Mouse (Mus musculus): ENCODE results near the gene Usp48.
"Not testable (repeated sequence)": the region's sequence is repeated elsewhere in the genome, so short reads cannot be mapped to it uniquely, and the experiment has no call there.

Usp48 gene

DNA sequence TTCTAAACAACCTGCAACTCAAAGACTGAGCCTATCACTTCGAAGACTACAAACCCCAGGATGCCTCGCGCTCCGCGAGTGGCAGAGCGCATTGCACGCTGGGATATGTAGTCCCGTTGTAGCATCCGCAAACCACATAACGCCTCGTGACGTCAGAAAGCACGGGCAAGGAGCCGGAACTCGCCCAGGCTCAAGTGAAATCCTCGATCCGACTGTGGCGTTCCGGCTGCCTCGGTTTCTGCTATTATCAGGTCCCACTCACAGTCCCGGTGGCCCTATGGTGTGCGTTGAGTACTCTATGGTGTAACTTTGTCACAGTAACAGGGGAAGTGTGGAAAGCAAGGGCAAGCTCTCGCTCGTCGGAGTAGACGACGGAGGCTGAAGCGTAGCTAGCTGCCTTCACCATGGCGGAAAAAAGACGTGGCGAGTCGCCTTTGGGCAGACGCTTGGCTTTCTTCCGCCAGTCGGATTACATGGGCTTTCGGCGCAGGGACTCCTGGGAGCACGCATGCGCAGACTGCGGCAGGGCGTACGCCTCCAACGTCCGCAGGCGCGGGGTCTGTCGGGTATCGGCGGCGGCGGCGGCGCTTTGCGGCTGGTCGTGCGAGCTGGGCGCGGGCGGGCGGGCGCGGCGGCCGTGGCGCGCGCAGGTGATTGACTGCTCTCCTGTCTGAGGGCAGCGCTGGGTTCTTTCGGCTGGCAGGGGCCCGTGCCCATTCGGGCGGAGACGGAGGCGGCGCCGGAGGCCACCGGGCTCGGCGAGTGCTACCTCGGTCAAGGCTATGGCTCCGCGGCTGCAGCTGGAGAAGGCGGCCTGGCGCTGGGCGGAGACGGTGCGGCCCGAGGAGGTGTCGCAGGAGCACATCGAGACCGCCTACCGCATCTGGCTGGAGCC, at the start of gene Usp48:
TSS of gene Usp48 (plus strand) at position 155 of the 895 bp plus-strand sequence.
- DNase-seq (ENCODE audit: low read depth): peak; percentile 98

GRCm38 (mm10) chr4:137545568-137545967, 48.0 kb upstream of the Usp48 start:
- DNase-seq (ENCODE audit: low read depth): no peak

- DNase-seq (ENCODE audit: low read depth): peak; percentile 58
These were observed 47.5 kb upstream of the Usp48 start for GRCm38 (mm10) chr4:137546003-137546525.

- no peak for DNase-seq (ENCODE audit: low read depth)
These were observed 40.1 kb upstream of the Usp48 start for GRCm38 (mm10) chr4:137553466-137553865.

DNA sequence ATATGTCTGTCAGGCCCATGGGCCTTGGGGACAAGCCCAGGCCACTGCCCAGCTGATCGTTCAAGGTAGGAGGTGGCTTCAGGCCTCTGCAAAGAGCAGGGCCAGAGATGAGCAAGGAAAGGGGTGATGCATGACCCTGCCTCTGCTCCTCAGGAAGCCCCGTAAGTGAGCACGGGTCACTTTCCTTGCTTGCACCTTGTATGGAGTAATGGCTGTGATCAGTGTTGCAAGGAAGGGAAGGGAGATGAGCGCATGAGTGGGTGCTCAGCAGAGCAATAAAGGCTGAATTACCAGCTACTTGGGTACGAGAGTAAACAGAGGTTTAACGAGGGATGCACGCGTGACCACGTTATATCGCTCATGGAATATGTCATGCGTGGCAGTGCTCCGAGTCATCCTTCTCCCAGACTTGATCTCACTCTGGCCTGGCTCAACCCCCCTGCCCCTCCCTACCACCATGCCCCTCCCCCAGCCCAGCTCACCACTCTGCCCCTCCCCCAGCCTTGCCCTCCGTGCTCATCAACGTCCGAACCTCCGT, 36.8 kb upstream of the Usp48 start:
- DNase-seq (ENCODE audit: low read depth): no peak

- no peak for DNase-seq (ENCODE audit: low read depth)
These were observed 23.7 kb upstream of the Usp48 start for GRCm38 (mm10) chr4:137569873-137570272.

- DNase-seq (ENCODE audit: low read depth): no peak
These were observed 19.1 kb upstream of the Usp48 start, which contains the start of gene Ldlrad2 for GRCm38 (mm10) chr4:137574469-137574868. TSS of gene Ldlrad2 (minus strand) at chr4:137574569.

DNA sequence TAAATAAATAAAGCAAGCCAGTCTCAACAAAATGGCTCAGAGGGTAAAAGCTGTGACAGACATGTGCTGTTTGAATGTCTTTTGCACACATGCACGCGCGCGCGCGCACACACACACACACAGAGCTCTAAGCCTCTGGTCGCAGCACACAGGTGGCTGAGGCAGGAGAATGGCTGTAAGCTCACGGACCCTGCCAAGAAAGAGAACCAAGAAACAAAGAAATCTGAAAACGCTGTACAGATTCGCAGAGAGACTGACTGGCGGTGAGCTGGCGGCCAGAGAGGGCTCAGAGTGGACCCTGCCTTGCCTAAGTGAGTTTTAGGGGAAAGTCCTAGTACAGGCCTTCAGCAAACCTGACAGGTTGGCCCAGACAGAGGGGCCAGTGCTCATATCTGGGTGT, 16.1 kb upstream of the Usp48 start:
- no peak for DNase-seq (ENCODE audit: low read depth)

DNA sequence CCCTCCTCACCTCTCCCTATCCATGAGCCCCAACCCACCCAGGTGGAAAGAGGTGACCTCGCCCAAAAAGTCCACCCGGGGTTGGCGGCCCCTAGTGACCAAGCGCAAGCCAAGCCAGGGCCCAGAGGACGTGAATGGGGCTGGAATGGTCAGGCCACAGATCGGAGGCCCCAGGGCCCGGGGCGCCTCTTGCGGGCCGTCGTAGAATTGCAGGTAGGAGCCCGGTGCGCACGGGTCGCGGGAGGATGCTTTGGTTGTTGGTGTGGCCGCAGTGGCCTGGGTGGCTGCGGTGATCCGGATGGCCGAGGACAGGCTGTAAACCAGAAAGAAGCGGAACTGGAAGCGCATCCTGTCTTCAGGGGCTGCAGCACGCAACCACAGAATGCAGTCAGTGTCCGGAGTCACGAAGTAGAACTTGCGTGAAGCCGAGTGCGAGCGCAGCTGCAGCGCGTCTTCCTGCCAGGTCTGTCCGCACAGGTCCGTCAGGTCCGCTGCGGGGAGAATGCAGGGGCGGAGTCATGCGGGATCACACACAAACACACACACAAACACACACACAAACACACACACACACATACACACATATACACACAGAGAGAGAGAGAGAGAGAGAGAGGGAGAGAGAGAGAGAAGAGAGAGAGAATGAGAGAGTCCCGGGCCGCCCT, 15.2 kb upstream of the Usp48 start:
- no peak for DNase-seq (ENCODE audit: low read depth)

DNA sequence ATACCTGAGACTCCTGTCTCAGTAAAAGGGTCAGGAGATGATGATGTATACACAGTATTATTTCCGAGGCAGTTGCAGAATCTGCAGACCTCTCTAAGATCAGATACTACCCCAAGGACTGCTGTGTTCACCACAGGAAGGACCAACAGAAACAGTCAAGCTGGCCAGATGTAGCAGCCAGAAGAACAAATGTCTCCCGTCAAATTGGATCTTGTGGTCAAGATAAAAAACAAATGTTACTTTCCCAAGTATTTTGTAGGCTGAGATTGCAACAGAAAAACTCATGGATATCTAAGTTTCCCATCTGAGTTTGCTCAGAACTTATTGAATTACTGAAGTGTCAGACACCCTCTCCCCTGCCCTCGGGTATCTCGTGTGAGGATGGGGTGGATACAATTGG, 13.8 kb upstream of the Usp48 start:
- no peak for DNase-seq (ENCODE audit: low read depth)

GRCm38 (mm10) chr4:137580299-137580698, 13.3 kb upstream of the Usp48 start:
- no peak for DNase-seq (ENCODE audit: low read depth)

- DNase-seq (ENCODE audit: low read depth): peak; percentile 15
These were observed 11.7 kb upstream of the Usp48 start for GRCm38 (mm10) chr4:137581815-137582214.

DNA sequence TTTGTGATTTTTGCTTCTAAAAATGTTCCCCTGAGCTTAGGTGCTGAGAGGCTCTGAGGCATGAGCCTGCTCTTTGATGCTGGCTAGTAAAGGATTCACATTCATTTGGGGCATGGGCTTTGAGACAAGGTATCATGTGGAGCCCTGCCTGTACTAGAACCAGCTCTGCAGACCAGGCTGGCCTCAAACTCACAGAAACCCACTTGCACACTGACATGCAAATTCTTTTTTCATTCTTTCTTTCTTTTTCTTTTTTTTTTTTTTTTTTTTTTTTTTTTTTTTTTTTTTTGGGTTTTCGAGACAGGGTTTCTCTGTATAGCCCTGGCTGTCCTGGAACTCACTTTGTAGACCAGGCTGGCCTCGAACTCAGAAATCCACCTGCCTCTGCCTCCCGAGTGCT, 4.5 kb upstream of the Usp48 start:
- not testable (repeated sequence) for DNase-seq (ENCODE audit: low read depth)

- no peak for DNase-seq (ENCODE audit: low read depth)
These were observed 4.0 kb upstream of the Usp48 start for GRCm38 (mm10) chr4:137589586-137589985.

GRCm38 (mm10) chr4:137590961-137591360, 2.6 kb upstream of the Usp48 start:
- no peak for DNase-seq (ENCODE audit: low read depth)

DNA sequence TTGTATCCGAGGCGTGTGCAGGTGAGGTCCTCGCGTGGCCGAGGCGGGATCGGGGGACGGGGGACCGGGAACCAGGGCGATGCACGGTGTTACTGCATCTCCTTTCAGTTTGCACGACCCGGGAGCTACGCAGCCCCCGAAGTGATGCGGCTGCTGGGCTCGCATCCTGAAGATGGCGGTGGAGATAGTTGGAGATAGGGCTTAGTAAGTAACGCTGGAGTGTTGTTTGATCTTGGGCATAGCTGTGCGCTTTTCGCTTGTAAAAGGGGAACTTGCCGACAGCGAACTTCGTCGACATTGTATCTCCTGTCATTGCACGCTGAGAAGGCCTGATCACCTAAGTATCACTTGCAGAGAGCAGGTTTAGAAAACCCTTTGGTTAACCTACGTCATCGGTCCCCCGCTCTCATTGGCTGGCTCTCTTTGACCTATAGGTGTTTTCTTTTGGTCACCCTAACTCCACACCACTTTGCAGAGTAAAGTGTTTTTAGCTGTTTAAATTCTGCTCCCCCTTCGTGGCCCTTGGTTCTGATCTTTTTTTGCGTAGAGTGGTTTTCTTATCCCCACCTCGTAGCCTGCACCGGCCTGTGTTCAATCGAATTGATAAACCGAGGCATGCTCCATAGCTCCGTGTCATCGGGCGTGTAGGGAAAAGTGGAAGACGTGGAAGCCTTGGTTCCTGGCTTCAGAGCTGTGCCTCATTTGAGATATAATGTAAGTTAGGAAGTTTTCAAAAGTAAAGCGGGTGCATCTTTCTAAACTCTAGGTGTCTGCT, 1.1 kb downstream of the Usp48 start:
- DNase-seq (ENCODE audit: low read depth): peak; percentile 38

DNA sequence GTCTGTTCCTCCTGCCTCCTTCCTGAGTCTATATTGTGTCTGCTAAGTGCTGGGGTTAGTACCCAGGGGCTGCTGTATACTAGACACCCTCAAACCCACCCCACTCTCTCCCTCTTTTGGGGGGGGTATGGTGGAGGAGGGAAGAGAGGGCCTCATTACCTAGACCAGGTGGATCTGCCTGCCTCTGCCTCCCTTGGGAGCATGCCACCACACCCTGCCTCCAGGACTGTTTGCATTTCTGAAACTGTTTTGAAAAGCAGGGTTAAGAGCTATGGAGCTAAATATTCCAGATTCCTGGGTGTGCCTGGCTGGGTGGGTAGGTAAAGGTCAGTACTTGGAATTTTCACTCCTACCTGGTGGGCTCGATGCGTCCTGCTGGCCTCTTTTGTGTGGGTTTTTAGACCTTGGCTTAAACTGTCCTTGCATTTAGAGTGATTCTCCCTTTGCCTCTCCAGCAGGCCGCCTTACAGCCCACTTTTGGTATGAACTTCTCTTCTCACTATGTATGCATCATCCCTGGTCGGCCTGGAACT, 3.6 kb downstream of the Usp48 start:
- DNase-seq (ENCODE audit: low read depth): no peak

- no peak for DNase-seq (ENCODE audit: low read depth)
These were observed 5.0 kb downstream of the Usp48 start for GRCm38 (mm10) chr4:137598577-137598976.

- no peak for DNase-seq (ENCODE audit: low read depth)
These were observed 10.1 kb downstream of the Usp48 start for GRCm38 (mm10) chr4:137603449-137604171.

- DNase-seq (ENCODE audit: low read depth): no peak
These were observed 13.5 kb downstream of the Usp48 start for GRCm38 (mm10) chr4:137607023-137607422.

GRCm38 (mm10) chr4:137609281-137609680, 15.7 kb downstream of the Usp48 start:
- no peak for DNase-seq (ENCODE audit: low read depth)
